Mouse (Mus musculus) megakaryocyte-erythroid progenitor cell, adult 5-6 weeks (primary cell): ENCODE measurements around the gene Fuca1. TPM values are rescaled to one million over a fixed set of nuclear protein-coding genes. Genes with fewer than 3 reads are reported as not detected.

Experiments
- ATAC-seq: replicated peaks from 2 replicates; pipeline ENCODE4 v1.8.0; 2016; ENCODE audit warnings: mild to moderate bottlenecking, inconsistent platforms; ENCODE audit not compliant: severe bottlenecking, poor library complexity, low FRiP score, low TSS enrichment
- total RNA-seq, 2 experiments: library from RNA; stranded (forward) in 1 of 2; stranded (reverse) in 1 of 2; fragments of 200-1000, 215-1000 nt in 1 of 2; fragments of >200 nt in 1 of 2; fragmentation: Nextera tagmentation in 1 of 2; gene quantifications; 2 replicates each; pipeline ENCODE4 v1.2.3; 2014 to 2017

Gene Fuca1
- total RNA-seq, 2 experiments from 2014 or later = 45.6 to 136 TPM

GRCm38 (mm10) chr4:135888448-135889057 lies 32.0 kb upstream of the Fuca1 start:
- no peak for ATAC-seq

- ATAC-seq = no peak
These were observed 31.2 kb upstream of the Fuca1 start for GRCm38 (mm10) chr4:135889146-135889883.

GRCm38 (mm10) chr4:135889884-135890283 lies 30.7 kb upstream of the Fuca1 start:
- ATAC-seq = peak; percentile 81

GRCm38 (mm10) chr4:135891539-135891938 lies 29.0 kb upstream of the Fuca1 start:
- no peak for ATAC-seq

- ATAC-seq = 0 out of 2 replicates have a peak, but pooled peaks have one; percentile 22
These were observed 27.7 kb upstream of the Fuca1 start for GRCm38 (mm10) chr4:135892884-135893283.

GRCm38 (mm10) chr4:135895071-135895571 lies 25.4 kb upstream of the Fuca1 start, which contains the start of gene Cnr2:
TSS of gene Cnr2 (plus strand) at chr4:135895394.
- peak; percentile 27; the same call in 1 of the 2 replicates for ATAC-seq

GRCm38 (mm10) chr4:135896157-135896556 lies 24.4 kb upstream of the Fuca1 start:
- 0 out of 2 replicates have a peak, but pooled peaks have one; percentile 11 for ATAC-seq

GRCm38 (mm10) chr4:135898380-135899049 lies 22.0 kb upstream of the Fuca1 start:
- peak; percentile 96 for ATAC-seq

- ATAC-seq = no peak
These were observed 21.5 kb upstream of the Fuca1 start for GRCm38 (mm10) chr4:135899050-135899448.

- ATAC-seq = no peak
These were observed 20.5 kb upstream of the Fuca1 start for GRCm38 (mm10) chr4:135900008-135900407.

GRCm38 (mm10) chr4:135902606-135903242 lies 17.8 kb upstream of the Fuca1 start:
- no peak for ATAC-seq

GRCm38 (mm10) chr4:135904810-135905209 lies 15.7 kb upstream of the Fuca1 start:
- ATAC-seq = no peak

GRCm38 (mm10) chr4:135906633-135907032 lies 13.9 kb upstream of the Fuca1 start:
- peak; percentile 88 for ATAC-seq

GRCm38 (mm10) chr4:135909326-135910066 lies 11.0 kb upstream of the Fuca1 start:
- ATAC-seq = no peak

GRCm38 (mm10) chr4:135911531-135911930 lies 9.0 kb upstream of the Fuca1 start:
- no peak for ATAC-seq

- peak; percentile 72 for ATAC-seq
These were observed 8.4 kb upstream of the Fuca1 start for GRCm38 (mm10) chr4:135912164-135912563.

GRCm38 (mm10) chr4:135912835-135913234 lies 7.7 kb upstream of the Fuca1 start:
- ATAC-seq = peak; percentile 18; the same call in 1 of the 2 replicates

GRCm38 (mm10) chr4:135913433-135913832 lies 7.1 kb upstream of the Fuca1 start:
- ATAC-seq = peak; percentile 29; the same call in 1 of the 2 replicates
